Mouse (Mus musculus): ENCODE measurements around the gene Gria2.

Gene Gria2

DNA sequence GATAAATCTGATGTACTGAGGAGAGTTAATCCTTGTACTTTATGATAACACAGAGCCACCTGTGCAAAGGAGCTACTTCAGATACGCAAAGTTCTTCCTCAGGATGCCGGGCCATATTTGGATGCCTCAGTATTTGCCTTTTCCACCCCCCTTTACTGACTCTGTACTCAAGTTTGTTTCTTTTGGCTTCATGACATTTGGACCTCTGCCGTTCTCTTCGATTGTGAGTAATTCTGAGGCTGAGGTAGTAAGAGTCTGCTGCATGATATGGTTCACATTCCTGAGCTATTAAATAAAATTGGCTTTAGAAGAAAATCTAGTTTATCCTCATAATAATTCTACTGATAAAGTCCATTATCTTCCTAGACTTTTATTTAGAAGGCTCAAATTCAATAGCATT lies 26.7 kb downstream of the Gria2 start:
- in situ Hi-C loops (cut with MboI): no loop called here

DNA sequence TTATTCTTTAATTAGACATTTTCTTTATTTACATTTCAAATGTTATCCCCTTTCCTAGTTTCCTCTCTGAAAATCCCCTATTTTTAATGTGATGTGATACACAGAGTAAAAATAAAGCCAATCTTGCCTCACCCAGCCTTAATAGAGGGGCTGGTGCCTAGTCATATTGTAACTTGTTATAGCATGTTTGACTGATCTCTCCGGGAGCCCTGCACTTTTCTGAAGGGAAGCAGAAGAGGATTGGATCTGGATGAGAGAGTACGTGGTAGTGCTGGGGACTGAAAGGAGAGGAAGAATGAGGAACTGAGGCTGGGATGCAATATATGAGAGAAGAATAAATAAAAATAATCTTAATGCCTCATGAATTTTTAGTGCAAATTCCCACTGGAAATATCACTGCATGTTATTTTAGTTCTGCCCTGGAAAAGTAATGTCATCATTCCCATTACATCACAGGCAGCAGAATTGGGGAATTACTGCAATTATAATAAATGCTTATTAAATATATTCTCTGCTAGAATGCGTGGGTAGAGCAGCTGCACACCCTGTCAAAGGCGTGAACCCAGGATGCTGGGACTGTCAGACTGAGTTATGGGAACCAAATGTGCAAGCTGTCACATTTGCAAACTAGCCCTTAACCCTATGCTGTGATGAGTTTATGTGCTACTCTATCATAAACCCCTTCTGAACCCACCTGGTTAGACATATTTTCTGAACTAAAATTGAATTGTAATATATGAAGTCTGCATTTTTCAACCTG lies 28.4 kb downstream of the Gria2 start:
- in situ Hi-C loops (cut with MboI): no loop called here

DNA sequence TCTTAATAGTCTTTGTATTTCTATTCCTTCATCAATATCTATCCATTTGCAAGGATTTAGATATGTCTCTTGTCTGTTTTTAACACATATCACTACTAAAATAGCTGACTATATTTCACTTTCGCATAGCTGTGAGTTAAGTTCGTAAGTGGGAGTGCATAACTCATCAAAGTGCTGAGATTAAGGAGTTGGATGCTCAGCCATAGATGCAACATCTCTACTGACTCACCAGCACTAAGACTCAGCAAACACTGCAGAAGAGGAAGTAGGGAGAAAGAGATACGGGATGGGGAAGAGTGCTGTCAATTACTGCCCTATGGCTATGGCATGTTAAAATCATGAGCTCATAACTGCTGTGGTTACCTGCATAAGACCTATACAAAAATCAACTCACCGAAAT lies 29.4 kb downstream of the Gria2 start:
- in situ Hi-C loops (cut with MboI): no loop called here

DNA sequence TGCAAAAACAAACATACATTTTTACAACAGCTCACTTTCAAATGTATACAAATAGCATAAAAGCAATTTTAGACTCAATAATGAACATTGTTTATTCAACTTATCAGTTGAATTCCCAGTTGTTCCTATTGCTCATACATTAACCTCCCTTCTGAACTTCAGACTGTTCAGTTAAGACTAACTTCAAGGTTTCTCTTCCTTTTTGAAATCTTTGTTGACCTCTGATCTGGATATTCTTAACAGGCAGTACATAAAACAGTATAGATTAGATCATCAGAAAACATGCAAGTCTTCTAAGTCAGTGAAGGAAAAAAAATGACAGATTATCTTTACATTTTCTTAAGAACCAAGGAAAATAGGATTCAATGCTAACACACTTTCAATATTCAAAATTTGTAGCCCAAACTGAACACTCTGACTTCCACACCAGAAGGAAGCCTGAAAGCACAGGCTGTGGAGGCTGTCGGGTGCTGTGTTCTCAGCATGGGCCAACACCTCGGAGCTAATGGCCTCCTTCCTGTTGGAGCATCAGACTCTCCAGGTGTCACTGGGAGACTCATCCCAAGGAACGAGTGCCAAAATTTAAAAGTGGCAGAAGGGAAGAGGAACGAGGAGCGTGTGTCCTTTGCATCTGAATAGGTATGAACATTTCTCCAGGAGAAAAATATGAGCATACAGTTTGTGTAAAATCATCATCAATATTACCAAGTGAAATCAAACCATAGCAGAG lies 33.0 kb downstream of the Gria2 start:
- in situ Hi-C loops (cut with MboI): no loop called here

DNA sequence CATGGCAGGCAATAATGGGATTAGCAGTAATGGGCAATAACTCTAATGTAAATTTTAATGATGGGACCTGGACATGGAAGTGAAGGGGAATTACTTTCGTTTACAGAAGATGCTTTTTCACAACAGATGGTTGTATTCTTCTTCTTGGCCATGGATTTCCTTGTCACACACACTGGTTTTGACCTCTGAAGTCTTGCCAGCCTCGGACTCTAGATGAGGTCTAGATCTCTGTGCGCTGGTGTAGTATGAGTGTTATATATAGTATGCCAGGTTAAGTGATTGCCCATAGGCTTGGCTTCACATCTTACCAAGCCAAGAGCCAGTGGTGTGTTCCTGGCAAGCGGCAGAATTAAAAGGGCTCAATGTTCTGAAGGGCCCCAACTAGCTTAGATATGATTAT lies 43.7 kb downstream of the Gria2 start:
- in situ Hi-C loops (cut with MboI): no loop called here

DNA sequence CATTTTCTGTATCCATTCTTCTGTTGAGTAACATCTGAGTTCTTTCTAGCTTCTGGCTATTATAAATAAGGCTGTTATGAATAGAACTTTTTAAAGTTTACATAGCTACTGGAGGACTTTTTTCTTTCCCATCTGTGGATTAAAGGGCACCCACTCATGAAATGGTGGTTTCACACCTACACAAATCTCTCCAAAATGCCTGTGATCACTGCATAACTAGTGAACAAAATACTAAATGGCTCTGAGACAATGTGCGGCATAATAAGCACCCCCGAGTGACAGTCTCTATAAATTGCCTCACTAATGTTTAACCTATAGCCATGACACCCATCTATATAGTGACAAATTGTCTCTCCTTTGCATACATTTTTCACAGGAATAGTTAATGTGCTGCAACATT lies 44.3 kb downstream of the Gria2 start:
- in situ Hi-C loops (cut with MboI): no loop called here

DNA sequence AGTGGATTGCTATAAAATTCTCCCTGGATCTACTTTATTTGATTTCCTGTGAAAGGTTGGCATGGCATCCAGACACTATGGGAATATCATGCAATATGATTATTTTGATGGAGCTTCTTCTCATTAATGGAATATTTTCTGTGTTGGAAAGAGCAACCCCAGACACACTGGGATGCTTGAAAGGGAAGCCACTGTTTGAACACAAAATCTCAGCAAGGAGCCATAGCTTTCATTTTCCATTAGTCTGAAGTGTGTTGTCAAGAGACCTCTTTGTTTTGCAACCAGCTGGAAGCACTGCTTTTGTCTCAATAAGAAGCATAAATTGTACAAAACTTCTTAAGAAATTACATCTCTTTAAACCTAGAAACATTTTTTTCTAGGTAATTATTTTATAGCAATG lies 51.8 kb downstream of the Gria2 start:
- in situ Hi-C loops (cut with MboI): no loop called here

DNA sequence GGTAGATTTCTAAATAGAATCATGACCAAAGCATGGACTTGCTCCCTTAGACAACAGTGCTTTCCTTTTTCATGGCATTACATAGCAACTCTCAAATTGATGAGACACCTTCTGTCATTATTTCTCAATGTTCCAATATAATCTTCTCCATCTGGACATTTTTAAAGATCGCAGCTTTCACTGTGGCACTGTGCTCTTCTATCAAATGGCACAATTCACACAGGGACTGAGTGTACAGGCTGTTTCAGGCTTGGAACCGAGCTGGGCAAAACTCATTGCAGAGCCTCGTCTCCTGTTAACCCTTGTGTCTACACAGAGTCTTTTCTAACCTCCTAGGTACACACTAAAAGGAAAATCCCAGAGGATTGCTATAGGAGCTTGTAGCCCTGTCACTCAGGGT lies 77.4 kb downstream of the Gria2 start:
- in situ Hi-C loops (cut with MboI): no loop called here

DNA sequence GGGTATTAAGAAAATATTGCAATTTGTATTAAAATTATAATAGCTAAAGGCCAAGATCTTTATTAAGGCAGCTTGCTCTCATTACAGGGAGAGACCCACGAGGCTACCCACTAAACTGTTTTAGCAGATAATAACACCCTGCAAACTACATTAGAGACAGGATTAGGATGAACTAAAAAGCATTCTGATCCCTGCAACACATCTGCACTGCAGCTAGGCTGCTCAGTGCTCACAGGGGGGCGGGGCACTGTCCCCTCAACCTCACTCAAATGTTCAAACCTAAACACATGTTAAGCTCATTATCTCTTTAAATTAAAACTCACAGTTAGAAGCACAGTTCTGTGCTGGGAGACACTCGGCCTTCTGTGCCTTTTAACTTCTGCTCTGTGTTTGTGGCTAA lies 89.5 kb downstream of the Gria2 start:
- in situ Hi-C loops (cut with MboI): no loop called here

DNA sequence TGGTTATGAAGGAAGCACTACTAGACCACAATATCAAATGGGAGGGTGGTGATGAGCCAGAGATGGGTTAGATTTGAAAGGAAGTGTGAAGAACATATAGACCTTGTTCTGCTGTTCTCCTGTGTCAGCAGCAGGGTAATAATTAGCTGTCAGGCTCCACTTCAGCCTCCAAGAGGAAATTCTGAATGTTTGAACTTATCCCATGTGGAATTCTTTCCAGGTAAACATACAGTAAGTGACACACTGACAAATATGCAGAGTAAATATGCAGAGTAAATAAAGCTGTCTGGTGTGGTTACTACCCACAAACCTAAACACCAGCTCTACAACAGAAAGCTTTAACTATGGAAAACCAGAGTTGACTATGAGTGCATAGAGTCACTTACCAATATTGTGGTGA lies 93.6 kb downstream of the Gria2 start:
- in situ Hi-C loops (cut with MboI): no loop called here

DNA sequence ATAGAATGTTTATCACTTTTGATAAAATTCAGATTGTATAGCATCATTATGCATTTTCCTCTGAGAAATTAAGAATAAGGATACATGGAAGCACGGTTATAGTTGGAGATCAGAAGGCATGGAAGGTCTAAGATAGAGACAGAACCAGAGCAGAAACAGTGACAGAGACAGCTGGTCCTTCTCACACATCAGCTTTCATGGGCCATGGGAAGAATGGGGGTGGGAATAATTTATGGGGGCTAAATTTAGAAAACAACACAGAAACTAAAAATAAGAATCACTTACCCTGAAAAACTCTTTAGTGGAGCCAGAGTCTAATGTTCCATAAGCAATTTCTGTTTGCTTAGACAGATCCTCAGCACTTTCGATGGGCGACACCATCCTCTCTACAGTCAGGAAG lies 100.5 kb downstream of the Gria2 start:
- in situ Hi-C loops (cut with MboI): no loop called here

DNA sequence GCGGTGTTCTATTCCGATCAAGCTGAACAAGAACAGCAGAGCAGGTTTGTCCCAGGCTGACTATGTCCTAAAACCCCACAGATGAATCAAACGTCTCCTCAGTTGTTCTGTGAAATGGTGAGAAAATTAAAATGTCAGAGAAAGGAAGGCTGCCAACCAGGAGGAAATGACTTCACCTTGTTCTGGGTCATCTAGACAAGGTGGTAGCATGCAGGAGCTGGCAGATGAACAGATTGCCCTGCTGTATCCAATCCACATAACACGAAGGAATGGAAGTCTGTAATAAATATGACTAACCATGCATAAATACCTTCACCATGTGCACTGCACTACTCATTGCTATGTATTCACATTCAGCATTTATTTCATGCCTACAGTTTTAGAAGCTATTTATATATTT lies 105.1 kb downstream of the Gria2 start:
- in situ Hi-C loops (cut with MboI): no loop called here

DNA sequence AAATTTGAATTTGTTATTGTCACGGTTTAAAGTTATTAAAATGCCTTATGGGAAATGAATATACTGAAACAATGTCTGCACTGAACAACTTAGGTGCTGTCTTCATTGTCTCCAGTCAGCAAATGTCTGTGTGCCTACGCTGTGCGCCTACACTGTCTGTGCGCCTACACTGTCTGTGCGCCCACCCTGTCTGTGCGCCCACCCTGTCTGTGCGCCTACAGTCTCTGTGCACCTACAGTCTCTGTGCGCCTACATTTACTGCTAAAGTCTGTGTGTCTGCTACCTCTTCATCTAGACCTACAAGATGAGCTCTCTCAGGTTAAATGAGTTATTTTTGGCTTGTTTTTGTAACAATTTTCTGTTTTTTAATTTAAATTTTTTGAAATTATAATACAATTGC lies 107.7 kb downstream of the Gria2 start:
- in situ Hi-C loops (cut with MboI): no loop called here

DNA sequence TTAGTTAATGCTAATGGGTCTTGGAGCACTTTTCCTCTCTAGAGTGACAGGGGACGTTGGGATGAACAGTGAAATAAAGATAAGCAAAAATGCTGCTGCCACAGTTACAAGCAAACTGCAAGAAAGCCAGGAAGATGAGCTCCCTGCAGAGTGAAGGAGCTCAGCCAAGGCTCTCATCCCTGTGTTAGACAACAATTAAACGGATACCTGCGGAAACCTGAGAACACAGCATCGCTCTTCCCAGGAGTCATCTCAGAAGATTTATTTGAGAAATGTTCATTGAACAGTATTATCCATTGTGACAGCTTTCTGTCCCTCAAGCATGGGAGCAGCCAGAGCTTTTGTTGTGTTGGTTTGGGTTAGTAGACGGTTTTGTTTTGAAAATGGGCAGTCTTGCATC lies 137.5 kb downstream of the Gria2 start:
- in situ Hi-C loops (cut with MboI): no loop called here

DNA sequence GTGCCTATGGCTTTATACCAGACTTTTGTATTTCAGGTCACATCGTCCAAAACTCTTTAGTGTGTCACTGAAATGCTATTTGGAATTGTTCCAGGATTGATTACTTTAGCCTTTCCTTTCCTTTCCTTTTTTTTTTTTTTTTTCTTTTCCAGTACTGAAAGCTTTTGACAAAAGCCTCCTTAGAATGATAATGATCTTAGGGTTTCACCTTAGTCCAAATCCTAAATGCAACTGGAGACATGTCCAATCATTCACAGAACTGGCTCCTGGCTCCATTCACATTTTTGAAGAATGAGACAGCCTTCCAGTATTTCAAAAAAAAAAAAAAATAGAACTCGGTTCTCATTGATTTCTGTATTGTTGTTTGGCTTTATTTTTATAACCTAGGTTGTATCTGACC lies 139.3 kb downstream of the Gria2 start:
- in situ Hi-C loops (cut with MboI): no loop called here

DNA sequence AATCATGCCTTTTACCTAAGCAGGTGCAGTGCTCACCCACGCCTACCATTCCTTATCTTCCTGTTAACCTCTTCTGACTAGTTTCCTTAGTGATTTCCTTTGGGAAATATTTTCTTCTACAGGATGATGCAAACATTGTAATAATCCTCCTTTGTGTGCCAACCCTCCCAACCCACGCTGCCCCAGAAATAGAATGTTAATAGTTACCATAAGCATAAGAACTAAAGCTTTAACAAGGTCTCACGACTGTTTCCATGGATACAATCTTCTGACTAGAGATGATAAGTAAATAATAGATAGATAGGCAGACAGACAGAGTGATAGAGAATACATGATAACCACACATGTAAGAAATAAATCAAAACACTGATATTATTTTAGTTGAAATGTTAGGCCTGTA lies 140.8 kb downstream of the Gria2 start:
- in situ Hi-C loops (cut with MboI): no loop called here

DNA sequence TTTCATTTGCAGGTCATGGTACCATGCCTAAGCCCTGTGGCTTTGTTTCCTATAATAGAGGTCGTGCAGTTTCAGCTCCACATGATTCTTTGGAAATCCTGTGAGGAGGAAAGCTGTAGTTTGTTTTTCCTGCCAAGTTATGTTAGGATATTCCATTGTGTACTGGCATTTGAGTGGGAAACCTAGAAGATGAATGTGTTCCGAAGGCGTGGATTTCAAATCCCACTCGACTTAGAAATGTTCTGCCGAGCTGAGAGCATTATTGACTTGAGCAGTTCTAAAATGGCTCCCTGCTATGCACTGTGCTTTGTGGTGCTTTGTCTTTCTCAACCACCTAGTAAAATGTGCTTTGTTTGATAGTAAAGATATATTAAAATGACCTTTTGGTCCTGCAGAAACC lies 150.4 kb downstream of the Gria2 start:
- in situ Hi-C loops (cut with MboI): no loop called here

All from mature B cell (primary cell).